Comparison of ENCODE assay signal across 8 mouse cellular contexts in genomic region chr13:109558341-109559257, GRCm38 (mm10).
A peak's percentile ranks its signal among the peaks of the same experiment; 100 is the strongest.
DNase-seq lines count a peak whose midpoint lies in the region; ATAC-seq and TF ChIP-seq lines count a peak whose summit lies in the region.
"Had no signal": no experiment of that assay in that cellular context is flagged by ENCODE, and none has a peak within 500 bp of the region (broad histone marks: within the 10 kb centered on the region; RNA-seq: fewer than 3 reads in every experiment).

No protein-coding gene starts in this region.

- no peaks in the 10 kb centered on the region for H3K36me3 ChIP-seq in forebrain, embryonic 16.5 days (ENCODE audit: control insufficient read depth, insufficient read depth)
- H3K36me3 ChIP-seq in lung, postnatal 0 days (ENCODE audit: insufficient read depth, low read length) = no peaks in the 10 kb centered on the region
- H3K36me3 ChIP-seq: embryonic facial prominence, embryonic 12.5 days had no signal

- no peak overlapping the region for H3K9ac ChIP-seq in forebrain, embryonic 16.5 days (replicated peaks; ENCODE audit: low read depth, low read length)
- H3K9ac ChIP-seq in lung, postnatal 0 days (replicated peaks; ENCODE audit: low read depth) = no peak overlapping the region
- H3K9ac ChIP-seq: embryonic facial prominence, embryonic 12.5 days had no signal

- H3K4me3 ChIP-seq in forebrain, embryonic 16.5 days (replicated peaks; ENCODE audit: low read length) = no peak overlapping the region
- no peak overlapping the region for H3K4me3 ChIP-seq in lung, postnatal 0 days (ENCODE audit: low read depth, low read length)
- H3K4me3 ChIP-seq: embryonic facial prominence, embryonic 12.5 days had no signal

- H3K9me3 ChIP-seq in forebrain, embryonic 16.5 days (ENCODE audit: control insufficient read depth, low read length) = no peaks in the 10 kb centered on the region
- H3K9me3 ChIP-seq in lung, postnatal 0 days (ENCODE audit: low read length) = no peaks in the 10 kb centered on the region
- H3K9me3 ChIP-seq: embryonic facial prominence, embryonic 12.5 days had no signal

- peak overlapping the region; percentile 54 for H3K27ac ChIP-seq in forebrain, embryonic 16.5 days (ENCODE audit: low read length)
- H3K27ac ChIP-seq in lung, postnatal 0 days (ENCODE audit: low read length) = no peak overlapping the region
- H3K27ac ChIP-seq: embryonic facial prominence, embryonic 12.5 days had no signal

- peaks cover 11% of the 10 kb centered on the region for H3K4me1 ChIP-seq in forebrain, embryonic 16.5 days (replicated peaks; ENCODE audit: control insufficient read depth, insufficient read depth, low read length)
- no peaks in the 10 kb centered on the region for H3K4me1 ChIP-seq in lung, postnatal 0 days (ENCODE audit: insufficient read depth, low read depth, low read length)
- H3K4me1 ChIP-seq: embryonic facial prominence, embryonic 12.5 days had no signal

- no peak overlapping the region for H3K4me2 ChIP-seq in forebrain, embryonic 16.5 days (ENCODE audit: low read length)
- no peak overlapping the region for H3K4me2 ChIP-seq in lung, postnatal 0 days (replicated peaks; ENCODE audit: low read depth, low read length)
- H3K4me2 ChIP-seq: embryonic facial prominence, embryonic 12.5 days had no signal

- peak; percentile 75 for DNase-seq in kidney, adult 9 months
- no peak for DNase-seq in kidney, adult 18-20 months
- DNase-seq in ES-CJ7 (ENCODE audit: low read depth, low spot score) = peak; percentile 35
- DNase-seq in adrenal gland, postnatal 25 days = peak; percentile 8
- peak; percentile 71 for DNase-seq in lung, postnatal 0 days (ENCODE audit: low spot score)
- peak; percentile 73 for DNase-seq in telencephalon, adult 2 months (ENCODE audit: low read depth, low spot score)

- TF ChIP-seq CTCF in lung, postnatal 0 days (IDR thresholded peaks at IDR 0.05) = peak; percentile 83

- H3K27me3 ChIP-seq in forebrain, embryonic 16.5 days (replicated peaks; ENCODE audit: control insufficient read depth, insufficient read depth, low read length) = no peaks in the 10 kb centered on the region
- H3K27me3 ChIP-seq in lung, postnatal 0 days (replicated peaks; ENCODE audit: insufficient read depth, low read length) = no peaks in the 10 kb centered on the region
- H3K27me3 ChIP-seq: embryonic facial prominence, embryonic 12.5 days had no signal

- 54% methylated on average over 12 of the region's 12 CpGs for WGBS in forebrain, embryonic 16.5 days
- 63% methylated on average over 12 of the region's 12 CpGs for WGBS in lung, postnatal 0 days

- ATAC-seq in forebrain, embryonic 16.5 days = peak; percentile 95
- ATAC-seq in lung, postnatal 0 days = no peak

- no peak for TF ChIP-seq EP300 in lung, postnatal 0 days (IDR thresholded peaks at IDR 0.05)
